Mouse (Mus musculus) cerebellum, postnatal 4 days (tissue): ENCODE measurements around the gene Fgf16.

Source experiments
- DNase-seq, 2 experiments: peaks; one replicate each; pipeline ENCODE4 v3.0.0; 2022; ENCODE audit warnings: low spot score in 2 of 2, mixed read lengths in 1 of 2

The Fgf16 gene

GRCm38 (mm10) chrX:105764162-105765004, at the start of gene Fgf16:
TSS of gene Fgf16 (plus strand) at chrX:105764279.
- no peak for DNase-seq

GRCm38 (mm10) chrX:105714740-105715139, 49.3 kb upstream of the Fgf16 start:
- DNase-seq = no peak

GRCm38 (mm10) chrX:105715789-105716321, 48.2 kb upstream of the Fgf16 start:
- no peak for DNase-seq

- no peak for DNase-seq
These were observed 45.7 kb upstream of the Fgf16 start for GRCm38 (mm10) chrX:105718388-105718787.

GRCm38 (mm10) chrX:105718943-105719342, 45.1 kb upstream of the Fgf16 start:
- DNase-seq = no peak

GRCm38 (mm10) chrX:105724174-105724573, 39.9 kb upstream of the Fgf16 start:
- no peak for DNase-seq

GRCm38 (mm10) chrX:105762847-105763527, 1.1 kb upstream of the Fgf16 start:
- peak in 1 of 2 experiments; percentile 19 for DNase-seq

- no peak for DNase-seq
These were observed 467 bp upstream of the Fgf16 start for GRCm38 (mm10) chrX:105763612-105764011.

GRCm38 (mm10) chrX:105765005-105765706, 1.1 kb downstream of the Fgf16 start:
- no peak for DNase-seq

- DNase-seq = no peak
These were observed 1.9 kb downstream of the Fgf16 start for GRCm38 (mm10) chrX:105766013-105766412.

GRCm38 (mm10) chrX:105767177-105767764, 3.2 kb downstream of the Fgf16 start:
- DNase-seq = no peak

- no peak for DNase-seq
These were observed 3.9 kb downstream of the Fgf16 start for GRCm38 (mm10) chrX:105767932-105768331.

- no peak for DNase-seq
These were observed 9.2 kb downstream of the Fgf16 start for GRCm38 (mm10) chrX:105773281-105773680.

GRCm38 (mm10) chrX:105794806-105795403, 30.8 kb downstream of the Fgf16 start:
- no peak for DNase-seq

- DNase-seq = no peak
These were observed 60.4 kb downstream of the Fgf16 start for GRCm38 (mm10) chrX:105824462-105824861.
